Mouse (Mus musculus) megakaryocyte, embryonic 14.5 days (primary cell): ENCODE measurements around the gene Ttn. TPM values are rescaled to one million over a fixed set of nuclear protein-coding genes. Genes with fewer than 3 reads are reported as not detected.

Experiments used
- H3K27me3 ChIP-seq: replicated peaks from 2 replicates; pipeline ENCODE3; 2012; ENCODE audit warnings: inconsistent platforms
- H3K36me3 ChIP-seq: replicated peaks from 2 replicates; pipeline ENCODE3; 2012; ENCODE audit warnings: low read length, inconsistent platforms, mixed read lengths
- H3K4me1 ChIP-seq: 2 replicates; pipeline ENCODE4 v1.6.1; 2012; ENCODE audit warnings: inconsistent platforms
- H3K4me3 ChIP-seq: replicated peaks from 2 replicates; pipeline ENCODE3; 2012; ENCODE audit warnings: moderate library complexity, mild to moderate bottlenecking, inconsistent platforms
- H3K9me3 ChIP-seq: 2 replicates; pipeline ENCODE4 v1.6.1; 2012; ENCODE audit warnings: inconsistent platforms
- FLI1 ChIP-seq: IDR thresholded peaks from 2 replicates; pipeline ENCODE4 v1.6.1; 2012; ENCODE audit warnings: low read length, inconsistent platforms, mixed read lengths
- GATA1 ChIP-seq: IDR thresholded peaks from 3 replicates; pipeline ENCODE4 v1.6.1; 2012; ENCODE audit warnings: mixed read lengths, low read length, inconsistent platforms, borderline replicate concordance
- polyA plus RNA-seq: library from polyadenylated mRNA; stranded (reverse); fragments of >175 nt; gene quantifications from 2 replicates; pipeline ENCODE4 v1.2.3, GENCODE M21; 2012; ENCODE audit warnings: low replicate concordance; ENCODE audit not compliant: insufficient read depth

The Ttn gene
- polyA plus RNA-seq, 1 experiment = not detected

- Histone ChIP-seq H3K36me3 (no peaks in the 10 kb centered on the region), H3K4me3 (no peak overlapping the region), H3K27me3 (no peaks in the 10 kb centered on the region), H3K9me3 (peaks cover 28% of the 10 kb centered on the region), H3K4me1 (no peaks in the 10 kb centered on the region)
- no peak for TF ChIP-seq GATA1
- TF ChIP-seq FLI1 = no peak
Observed at GRCm38 (mm10) chr2:76808334-76808733, 174.0 kb downstream of the Ttn start.

- no peak for TF ChIP-seq GATA1
- TF ChIP-seq FLI1 = no peak
- Histone ChIP-seq H3K9me3 (peaks cover 28% of the 10 kb centered on the region), H3K27me3 (no peaks in the 10 kb centered on the region), H3K4me1 (no peaks in the 10 kb centered on the region), H3K4me3 (no peak overlapping the region), H3K36me3 (no peaks in the 10 kb centered on the region)
Observed at GRCm38 (mm10) chr2:76807284-76807683, 175.1 kb downstream of the Ttn start.

GRCm38 (mm10) chr2:76806861-76807260 is 175.5 kb downstream of the Ttn start:
- Histone ChIP-seq H3K36me3 (no peaks in the 10 kb centered on the region), H3K4me1 (no peaks in the 10 kb centered on the region), H3K9me3 (peaks cover 28% of the 10 kb centered on the region), H3K27me3 (no peaks in the 10 kb centered on the region), H3K4me3 (no peak overlapping the region)
- no peak for TF ChIP-seq GATA1
- no peak for TF ChIP-seq FLI1

- TF ChIP-seq FLI1 (no peak), GATA1 (no peak)
- Histone ChIP-seq H3K4me3 (no peak overlapping the region), H3K27me3 (no peaks in the 10 kb centered on the region)
Observed at GRCm38 (mm10) chr2:76806376-76806775, 176.0 kb downstream of the Ttn start.

GRCm38 (mm10) chr2:76805191-76805892 is 177.0 kb downstream of the Ttn start:
- no peaks in the 10 kb centered on the region for H3K27me3 ChIP-seq
- no peak for TF ChIP-seq GATA1
- no peak for TF ChIP-seq FLI1
- peaks cover 18% of the 10 kb centered on the region for H3K9me3 ChIP-seq
- H3K36me3 ChIP-seq = no peaks in the 10 kb centered on the region
- H3K4me1 ChIP-seq = no peaks in the 10 kb centered on the region
- no peak overlapping the region for H3K4me3 ChIP-seq

More at GRCm38 (mm10) chr2:76806376-76806775, 176.0 kb downstream of the Ttn start:
- Histone ChIP-seq H3K4me1 (no peaks in the 10 kb centered on the region), H3K9me3 (peaks cover 28% of the 10 kb centered on the region), H3K36me3 (no peaks in the 10 kb centered on the region)

- Histone ChIP-seq H3K4me1 (no peaks in the 10 kb centered on the region), H3K4me3 (no peak overlapping the region), H3K27me3 (no peaks in the 10 kb centered on the region), H3K36me3 (no peaks in the 10 kb centered on the region), H3K9me3 (peaks cover 38% of the 10 kb centered on the region)
- TF ChIP-seq GATA1 (no peak), FLI1 (no peak)
Observed at GRCm38 (mm10) chr2:76784171-76784570, 198.2 kb downstream of the Ttn start.

- Histone ChIP-seq H3K27me3 (no peaks in the 10 kb centered on the region), H3K4me3 (no peak overlapping the region)
Observed at GRCm38 (mm10) chr2:76780792-76781191, 201.6 kb downstream of the Ttn start.

GRCm38 (mm10) chr2:76769831-76770230 is 212.5 kb downstream of the Ttn start:
- Histone ChIP-seq H3K27me3 (no peaks in the 10 kb centered on the region), H3K9me3 (peaks cover 54% of the 10 kb centered on the region), H3K4me1 (no peaks in the 10 kb centered on the region), H3K4me3 (no peak overlapping the region), H3K36me3 (no peaks in the 10 kb centered on the region)
- TF ChIP-seq GATA1 = no peak
- no peak for TF ChIP-seq FLI1

More at GRCm38 (mm10) chr2:76780792-76781191, 201.6 kb downstream of the Ttn start:
- Histone ChIP-seq H3K36me3 (no peaks in the 10 kb centered on the region), H3K4me1 (no peaks in the 10 kb centered on the region), H3K9me3 (peaks cover 27% of the 10 kb centered on the region)
- no peak for TF ChIP-seq FLI1
- TF ChIP-seq GATA1 = no peak

GRCm38 (mm10) chr2:76767231-76767630 is 215.1 kb downstream of the Ttn start:
- Histone ChIP-seq H3K27me3 (no peaks in the 10 kb centered on the region), H3K36me3 (no peaks in the 10 kb centered on the region), H3K9me3 (peaks cover 67% of the 10 kb centered on the region), H3K4me3 (no peak overlapping the region), H3K4me1 (no peaks in the 10 kb centered on the region)
- TF ChIP-seq FLI1 = no peak
- TF ChIP-seq GATA1 = no peak

GRCm38 (mm10) chr2:76764526-76764925 is 217.8 kb downstream of the Ttn start:
- Histone ChIP-seq H3K4me3 (no peak overlapping the region), H3K27me3 (no peaks in the 10 kb centered on the region), H3K4me1 (no peaks in the 10 kb centered on the region), H3K9me3 (peaks cover 66% of the 10 kb centered on the region), H3K36me3 (no peaks in the 10 kb centered on the region)
- TF ChIP-seq GATA1 (no peak), FLI1 (no peak)

- Histone ChIP-seq H3K9me3 (peaks cover 59% of the 10 kb centered on the region), H3K27me3 (no peaks in the 10 kb centered on the region), H3K4me1 (no peaks in the 10 kb centered on the region), H3K36me3 (no peaks in the 10 kb centered on the region), H3K4me3 (no peak overlapping the region)
- TF ChIP-seq GATA1 = no peak
- no peak for TF ChIP-seq FLI1
Observed at GRCm38 (mm10) chr2:76762154-76762553, 220.2 kb downstream of the Ttn start.
